Mouse (Mus musculus) liver, postnatal 0 days (tissue): Measurements from ENCODE around the gene Col5a3. TPM values are rescaled to one million over a fixed set of nuclear protein-coding genes. Genes with fewer than 3 reads are reported as not detected.

Experiments
- ATAC-seq: fragments of 200-750 bp; cut with Nextera tagmentation; 2 replicates; pipeline ENCODE4 v1.8.0; 2017; ENCODE audit warnings: mild to moderate bottlenecking, moderate library complexity
- DNase-seq: peaks from one replicate; pipeline ENCODE4 v3.0.0-alpha.2; 2016
- H3K27ac ChIP-seq: fragments of 300-500 bp; sonication (generic); 2 replicates; pipeline ENCODE4 v1.5.1; 2014; ENCODE audit warnings: antibody characterized with exemption, moderate library complexity, mild to moderate bottlenecking, low read depth
- H3K27me3 ChIP-seq: fragments of 300-500 bp; sonication (generic); 2 replicates; pipeline ENCODE4 v1.6.1; 2014; ENCODE audit warnings: low read length, control low read depth, mixed read lengths; ENCODE audit not compliant: insufficient read depth
- H3K36me3 ChIP-seq: fragments of 300-500 bp; sonication (generic); replicated peaks from 2 replicates; pipeline ENCODE4 v1.6.1; 2014; ENCODE audit warnings: mild to moderate bottlenecking, control low read depth, low read length, moderate library complexity, mixed read lengths; ENCODE audit not compliant: insufficient read depth
- H3K4me1 ChIP-seq: fragments of 300-500 bp; sonication (generic); 2 replicates; pipeline ENCODE4 v1.6.1; 2014; ENCODE audit warnings: antibody characterized with exemption, mild to moderate bottlenecking, control low read depth; ENCODE audit not compliant: insufficient read depth
- H3K4me2 ChIP-seq: fragments of 300-500 bp; sonication (generic); 2 replicates; pipeline ENCODE4 v1.6.1; 2014; ENCODE audit warnings: low read depth, mild to moderate bottlenecking, low read length, moderate library complexity, mixed read lengths
- H3K4me3 ChIP-seq: fragments of 300-500 bp; sonication (generic); 2 replicates; pipeline ENCODE4 v1.5.1; 2014; ENCODE audit warnings: low read depth, low read length
- H3K9ac ChIP-seq: fragments of 300-500 bp; sonication (generic); replicated peaks from 2 replicates; pipeline ENCODE4 v1.6.1; 2014; ENCODE audit warnings: mild to moderate bottlenecking, moderate library complexity
- H3K9me3 ChIP-seq: fragments of 300-500 bp; sonication (generic); 2 replicates; pipeline ENCODE4 v1.6.1; 2016; ENCODE audit warnings: mild to moderate bottlenecking, control low read depth, low read length, mixed read lengths
- CTCF ChIP-seq: sonication (generic); IDR thresholded peaks from 2 replicates; pipeline ENCODE4 v1.5.1; 2016; ENCODE audit warnings: antibody characterized with exemption, low read depth
- EP300 ChIP-seq: IDR thresholded peaks from 2 replicates; pipeline ENCODE4 v1.6.1; 2016; ENCODE audit warnings: antibody characterized with exemption, low read depth, mild to moderate bottlenecking
- WGBS: fragments of 180-500 bp; shearing (Covaris S2); extraction: QIAGEN DNeasy Blood & Tissue Kit; methylation state at CpG from one replicate; pipeline ENCODE4 v1.1.7; 2014; ENCODE audit not compliant: insufficient replicate concordance; 5-methylcytosine and 5-hydroxymethylcytosine counted together
- polyA plus RNA-seq: library from polyadenylated mRNA; unstranded; fragments of >200 nt; fragmentation: Nextera tagmentation; extraction: Ambion mirVana; gene quantifications from 2 replicates; pipeline ENCODE4 v1.2.1, GENCODE M21; 2015

Gene Col5a3
- polyA plus RNA-seq, 1 experiment from 2014 or later = 1.0 TPM

- Histone ChIP-seq H3K36me3 (no peaks in the 10 kb centered on the region), H3K4me2 (no peak overlapping the region), H3K4me3 (no peak overlapping the region), H3K27me3 (no peaks in the 10 kb centered on the region), H3K9ac (no peak overlapping the region), H3K4me1 (no peaks in the 10 kb centered on the region), H3K27ac (no peak overlapping the region), H3K9me3 (no peaks in the 10 kb centered on the region)
- TF ChIP-seq CTCF (no peak), EP300 (no peak)
- DNase-seq (peak; percentile 21), ATAC-seq (0 out of 2 replicates have a peak, but pooled peaks have one; percentile 40)
- WGBS = 10% methylated on average over 7 of the region's 7 CpGs
Observed at GRCm38 (mm10) chr9:20794108-20794806, 20.6 kb downstream of the Col5a3 start.

- no peaks in the 10 kb centered on the region for H3K36me3 ChIP-seq
- ATAC-seq (no peak), DNase-seq (no peak)
- no peaks in the 10 kb centered on the region for H3K4me1 ChIP-seq
- 78% methylated on average over 3 of the region's 3 CpGs for WGBS
- no peak overlapping the region for H3K4me3 ChIP-seq
- no peak overlapping the region for H3K4me2 ChIP-seq
- no peaks in the 10 kb centered on the region for H3K27me3 ChIP-seq
- H3K27ac ChIP-seq = no peak overlapping the region
- TF ChIP-seq EP300 (no peak), CTCF (no peak)
- H3K9me3 ChIP-seq = 0 out of 2 replicates have a peak, but pooled peaks cover 2% of the 10 kb centered on the region
- no peak overlapping the region for H3K9ac ChIP-seq
Observed at GRCm38 (mm10) chr9:20790345-20790744, 24.5 kb downstream of the Col5a3 start.

DNA sequence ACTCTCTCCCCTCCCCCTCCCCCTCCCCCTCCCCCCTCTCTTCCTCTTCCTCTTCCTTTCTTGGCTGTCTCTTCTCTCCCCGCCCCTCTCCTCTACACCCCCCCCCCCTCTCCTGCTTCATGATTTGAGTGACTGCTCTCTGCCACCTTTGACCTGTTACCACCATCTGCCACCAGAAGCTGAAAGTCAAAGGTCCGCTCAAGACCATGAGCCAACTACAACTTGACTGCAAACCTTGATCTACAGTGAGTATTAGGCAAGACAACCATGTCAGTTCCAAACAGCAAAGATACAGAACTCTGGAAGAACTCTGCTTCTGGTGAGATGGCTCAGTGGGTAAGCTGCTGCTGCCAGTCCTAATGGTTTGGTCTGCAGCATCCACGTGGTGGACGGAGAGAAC is 25.2 kb downstream of the Col5a3 start:
- DNase-seq (no peak), ATAC-seq (peak; percentile 68)
- WGBS = 63% methylated on average over 3 of the region's 4 CpGs
- H3K27ac ChIP-seq = no peak overlapping the region
- H3K9ac ChIP-seq = no peak overlapping the region
- H3K27me3 ChIP-seq = no peaks in the 10 kb centered on the region
- no peaks in the 10 kb centered on the region for H3K36me3 ChIP-seq
- no peak for TF ChIP-seq CTCF
- H3K9me3 ChIP-seq = 0 out of 2 replicates have a peak, but pooled peaks cover 2% of the 10 kb centered on the region
- no peak overlapping the region for H3K4me2 ChIP-seq
- H3K4me3 ChIP-seq = no peak overlapping the region
- no peaks in the 10 kb centered on the region for H3K4me1 ChIP-seq

- 0 out of 2 replicates have a peak, but pooled peaks cover 2% of the 10 kb centered on the region for H3K9me3 ChIP-seq
- no peak overlapping the region for H3K4me2 ChIP-seq
- no peak overlapping the region for H3K9ac ChIP-seq
- DNase-seq (no peak), ATAC-seq (no peak)
- H3K27me3 ChIP-seq = no peaks in the 10 kb centered on the region
- H3K4me3 ChIP-seq = no peak overlapping the region
- H3K27ac ChIP-seq = no peak overlapping the region
- H3K36me3 ChIP-seq = no peaks in the 10 kb centered on the region
- WGBS = 72% methylated on average over 8 of the region's 8 CpGs
- TF ChIP-seq EP300 (no peak), CTCF (no peak)
- H3K4me1 ChIP-seq = no peaks in the 10 kb centered on the region
Observed at GRCm38 (mm10) chr9:20787992-20788391, 26.9 kb downstream of the Col5a3 start.

DNA sequence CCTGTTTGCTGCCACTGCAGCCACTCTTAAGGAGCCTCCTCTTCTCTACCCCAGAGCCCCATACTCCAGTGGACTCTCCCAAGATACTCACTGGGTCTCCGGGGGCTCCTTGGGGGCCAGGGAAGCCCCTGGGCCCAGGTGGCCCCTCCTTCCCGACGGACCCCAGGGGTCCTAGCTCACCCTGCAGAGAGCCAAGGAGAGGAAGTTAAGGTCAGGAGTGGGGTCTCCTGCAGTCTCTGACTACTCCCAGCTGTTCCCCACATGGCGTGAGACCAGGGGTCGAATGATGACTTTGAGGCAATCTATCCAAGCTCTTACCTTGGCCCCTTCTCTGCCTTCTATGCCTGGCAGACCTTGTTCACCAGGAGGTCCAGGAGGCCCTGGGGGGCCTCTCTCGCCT is 29.8 kb downstream of the Col5a3 start:
- 0 out of 2 replicates have a peak, but pooled peaks cover 2% of the 10 kb centered on the region for H3K9me3 ChIP-seq
- TF ChIP-seq EP300 (no peak), CTCF (no peak)
- H3K4me1 ChIP-seq = no peaks in the 10 kb centered on the region; the same call in 1 of the 2 replicates
- H3K36me3 ChIP-seq = 0 out of 2 replicates have a peak, but pooled peaks cover 5% of the 10 kb centered on the region
- no peak overlapping the region for H3K9ac ChIP-seq
- 83% methylated on average over 6 of the region's 6 CpGs for WGBS
- DNase-seq (no peak), ATAC-seq (no peak)
- H3K27ac ChIP-seq = no peak overlapping the region
- no peaks in the 10 kb centered on the region for H3K27me3 ChIP-seq
- no peak overlapping the region for H3K4me3 ChIP-seq
- H3K4me2 ChIP-seq = no peak overlapping the region

DNA sequence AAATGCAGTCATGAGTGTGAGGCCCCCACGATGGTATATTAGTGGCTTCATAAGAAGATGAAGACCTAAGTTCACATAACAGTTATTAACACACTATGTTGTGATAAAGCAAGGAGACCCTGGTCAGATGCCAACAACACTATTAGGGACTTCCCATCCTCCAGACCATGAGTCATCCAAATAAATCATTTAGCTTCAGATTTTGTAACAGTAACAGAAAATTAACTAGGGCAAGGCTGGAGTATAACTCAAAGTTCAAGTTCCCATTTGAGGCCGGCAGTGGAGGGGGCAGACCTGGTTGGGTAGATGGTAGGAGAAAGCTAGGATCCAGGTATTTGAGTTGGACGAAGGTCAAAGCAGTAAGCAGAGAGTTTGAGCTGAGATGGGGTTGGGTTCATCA is 33.6 kb downstream of the Col5a3 start:
- Histone ChIP-seq H3K27ac (0 out of 2 replicates have a peak overlapping the region, but pooled peaks have one; percentile 6), H3K36me3 (0 out of 2 replicates have a peak, but pooled peaks cover 5% of the 10 kb centered on the region), H3K4me1 (no peaks in the 10 kb centered on the region; the same call in 1 of the 2 replicates), H3K27me3 (no peaks in the 10 kb centered on the region), H3K4me2 (no peak overlapping the region), H3K4me3 (no peak overlapping the region), H3K9ac (no peak overlapping the region), H3K9me3 (no peaks in the 10 kb centered on the region)
- TF ChIP-seq EP300 (no peak), CTCF (no peak)
- no peak for DNase-seq
- ATAC-seq = peak; percentile 87
- 65% methylated on average over 3 of the region's 3 CpGs for WGBS
